Mouse (Mus musculus) lung, postnatal 25 days (tissue): ENCODE measurements around the gene Anks1.
"Not testable (repeated sequence)": the region's sequence is repeated elsewhere in the genome, so short reads cannot be mapped to it uniquely, and the experiment has no call there.

Experiments used
- DNase-seq: peaks from one replicate; pipeline ENCODE4 v3.0.0; 2022; ENCODE audit warnings: low spot score

Anks1 gene

GRCm38 (mm10) chr17:27966508-27967021, 57.5 kb downstream of the Anks1 start:
- DNase-seq: no peak

- DNase-seq: no peak
These were observed 58.4 kb downstream of the Anks1 start for GRCm38 (mm10) chr17:27967529-27967928.

GRCm38 (mm10) chr17:27968033-27968750, 59.1 kb downstream of the Anks1 start:
- DNase-seq: peak; percentile 57

GRCm38 (mm10) chr17:27968903-27969302, 59.8 kb downstream of the Anks1 start:
- no peak for DNase-seq

GRCm38 (mm10) chr17:27969365-27969764, 60.3 kb downstream of the Anks1 start:
- peak; percentile 78 for DNase-seq

GRCm38 (mm10) chr17:27969896-27970295, 60.8 kb downstream of the Anks1 start:
- DNase-seq: no peak

GRCm38 (mm10) chr17:27970305-27970704, 61.2 kb downstream of the Anks1 start:
- no peak for DNase-seq

GRCm38 (mm10) chr17:27971496-27971895, 62.4 kb downstream of the Anks1 start:
- peak; percentile 81 for DNase-seq

- DNase-seq: no peak
These were observed 64.2 kb downstream of the Anks1 start for GRCm38 (mm10) chr17:27973337-27973736.

GRCm38 (mm10) chr17:27976266-27976665, 67.2 kb downstream of the Anks1 start:
- DNase-seq: no peak

GRCm38 (mm10) chr17:27977008-27977636, 68.0 kb downstream of the Anks1 start:
- DNase-seq: no peak

GRCm38 (mm10) chr17:27980391-27980955, 71.4 kb downstream of the Anks1 start:
- DNase-seq: no peak

GRCm38 (mm10) chr17:27981451-27982069, 72.5 kb downstream of the Anks1 start:
- DNase-seq: no peak

- not testable (repeated sequence) for DNase-seq
These were observed 73.0 kb downstream of the Anks1 start for GRCm38 (mm10) chr17:27982070-27982457.

GRCm38 (mm10) chr17:27982712-27983266, 73.7 kb downstream of the Anks1 start:
- DNase-seq: no peak

GRCm38 (mm10) chr17:27984421-27984820, 75.3 kb downstream of the Anks1 start:
- DNase-seq: no peak

GRCm38 (mm10) chr17:27986106-27986505, 77.0 kb downstream of the Anks1 start:
- DNase-seq: no peak

GRCm38 (mm10) chr17:27989807-27990542, 80.9 kb downstream of the Anks1 start:
- peak; percentile 87 for DNase-seq

GRCm38 (mm10) chr17:27994001-27994944, 85.2 kb downstream of the Anks1 start:
- DNase-seq: no peak

GRCm38 (mm10) chr17:27996320-27996719, 87.2 kb downstream of the Anks1 start:
- no peak for DNase-seq
